Mouse (Mus musculus) MEL (cell line): ENCODE results near the gene Osbpl3. TPM values are rescaled to one million over a fixed set of nuclear protein-coding genes. Genes with fewer than 3 reads are reported as not detected.

ENCODE experiments used
- DNase-seq: peaks from one replicate; pipeline ENCODE4 v3.0.0; 2011; ENCODE audit warnings: low read depth, low spot score
- H3K27ac ChIP-seq: 2 replicates; pipeline ENCODE4 v1.5.1; 2012; ENCODE audit warnings: low read depth, mild to moderate bottlenecking, control low read depth, low read length, moderate library complexity; ENCODE audit not compliant: control insufficient read depth
- H3K27me3 ChIP-seq, 2 experiments: fragments of 150-350 bp in 1 of 2; sonication (generic) in 1 of 2; 2 replicates each; pipeline ENCODE4 v1.6.1; 2012; ENCODE audit warnings: low read length in 2 of 2, mild to moderate bottlenecking in 2 of 2, improper control_type of control experiment in 1 of 2, moderate library complexity in 1 of 2; ENCODE audit not compliant: insufficient read depth in 2 of 2, control insufficient read depth in 1 of 2
- H3K36me3 ChIP-seq, 2 experiments: 2 replicates each; pipeline ENCODE4 v1.6.1; 2012 to 2014; ENCODE audit warnings: low read length in 2 of 2, improper control_type of control experiment in 1 of 2, inconsistent platforms in 1 of 2, mild to moderate bottlenecking in 1 of 2; ENCODE audit not compliant: insufficient read depth in 2 of 2, control insufficient read depth in 1 of 2
- H3K4me1 ChIP-seq, 2 experiments: fragments of 150-350 bp in 1 of 2; sonication (generic) in 1 of 2; 2 replicates each; pipeline ENCODE4 v1.6.1; 2012; ENCODE audit warnings: low read length in 2 of 2, improper control_type of control experiment in 1 of 2, mild to moderate bottlenecking in 1 of 2; ENCODE audit not compliant: insufficient read depth in 2 of 2, control insufficient read depth in 1 of 2
- H3K4me3 ChIP-seq, 2 experiments: fragments of 150-350 bp in 1 of 2; sonication (generic) in 1 of 2; 2 replicates each; pipeline ENCODE4 v1.5.1; 2012; ENCODE audit warnings: low read depth in 2 of 2, low read length in 2 of 2, mild to moderate bottlenecking in 2 of 2, moderate library complexity in 2 of 2, control low read depth in 1 of 2, improper control_type of control experiment in 1 of 2; ENCODE audit not compliant: control insufficient read depth in 1 of 2, insufficient read depth in 1 of 2
- H3K79me2 ChIP-seq: 2 replicates; pipeline ENCODE4 v1.6.1; 2012; ENCODE audit warnings: mild to moderate bottlenecking, low read length, moderate library complexity; ENCODE audit not compliant: control insufficient read depth, poor library complexity, insufficient read depth
- H3K9ac ChIP-seq: 2 replicates; pipeline ENCODE4 v1.6.1; 2012; ENCODE audit warnings: low read depth, mild to moderate bottlenecking, control low read depth, low read length, moderate library complexity; ENCODE audit not compliant: control insufficient read depth, poor library complexity, severe bottlenecking
- H3K9me3 ChIP-seq: fragments of 150-350 bp; sonication (generic); replicated peaks from 2 replicates; pipeline ENCODE4 v1.6.1; 2012; ENCODE audit warnings: mild to moderate bottlenecking, low read length, improper control_type of control experiment, moderate library complexity; ENCODE audit not compliant: insufficient read depth
- BHLHE40 ChIP-seq: IDR thresholded peaks from 2 replicates; pipeline ENCODE4 v1.6.1; 2012; ENCODE audit warnings: low read depth, mild to moderate bottlenecking, inconsistent platforms, low read length, improper control_type of control experiment, borderline replicate concordance
- CHD2 ChIP-seq: IDR thresholded peaks from 2 replicates; pipeline ENCODE4 v1.6.1; 2011; ENCODE audit warnings: low read length, improper control_type of control experiment
- CTCF ChIP-seq, 3 experiments: IDR thresholded peaks in 2 of 3; conservative IDR thresholded peaks in 1 of 3; 2 replicates each; pipeline ENCODE4 v1.5.1; 2011 to 2012; ENCODE audit warnings: low read length in 3 of 3, low read depth in 2 of 3, mild to moderate bottlenecking in 2 of 3, improper control_type of control experiment in 1 of 3, inconsistent platforms in 1 of 3, mixed read lengths in 1 of 3, moderate library complexity in 1 of 3; ENCODE audit not compliant: control insufficient read depth in 1 of 3, insufficient read depth in 1 of 3, poor library complexity in 1 of 3, severe bottlenecking in 1 of 3
- E2F4 ChIP-seq: IDR thresholded peaks from 2 replicates; pipeline ENCODE4 v1.6.1; 2011; ENCODE audit warnings: low read depth, low read length, improper control_type of control experiment, borderline replicate concordance
- ETS1 ChIP-seq: IDR thresholded peaks from 2 replicates; pipeline ENCODE4 v1.6.1; 2012; ENCODE audit warnings: low read depth, mild to moderate bottlenecking, inconsistent platforms, low read length, improper control_type of control experiment, moderate library complexity
- GATA1 ChIP-seq: IDR thresholded peaks from 2 replicates; pipeline ENCODE4 v1.6.1; 2011; ENCODE audit warnings: low read depth, low read length, improper control_type of control experiment
- HCFC1 ChIP-seq: IDR thresholded peaks from 2 replicates; pipeline ENCODE4 v1.6.1; 2012; ENCODE audit warnings: low read depth, mild to moderate bottlenecking, inconsistent platforms, low read length, improper control_type of control experiment, moderate library complexity
- JUND ChIP-seq: IDR thresholded peaks from 2 replicates; pipeline ENCODE4 v1.6.1; 2011; ENCODE audit warnings: low read depth, mild to moderate bottlenecking, improper control_type of control experiment, low read length
- KAT2A ChIP-seq: conservative IDR thresholded peaks from 2 replicates; pipeline ENCODE4 v1.6.1; 2012; ENCODE audit warnings: low read depth, low read length, improper control_type of control experiment, inconsistent platforms
- MAFK ChIP-seq: IDR thresholded peaks from 2 replicates; pipeline ENCODE4 v1.6.1; 2011; ENCODE audit warnings: low read depth, mild to moderate bottlenecking, low read length, improper control_type of control experiment, borderline replicate concordance
- MAX ChIP-seq: IDR thresholded peaks from 2 replicates; pipeline ENCODE4 v1.6.1; 2011; ENCODE audit warnings: low read length, improper control_type of control experiment
- MAZ ChIP-seq: IDR thresholded peaks from 2 replicates; pipeline ENCODE4 v1.6.1; 2012; ENCODE audit warnings: low read depth, mild to moderate bottlenecking, inconsistent platforms, low read length, improper control_type of control experiment
- MEF2A ChIP-seq: IDR thresholded peaks from 2 replicates; pipeline ENCODE4 v1.6.1; 2014; ENCODE audit warnings: low read depth, mild to moderate bottlenecking, inconsistent platforms, low read length, improper control_type of control experiment; ENCODE audit not compliant: poor library complexity, insufficient replicate concordance, severe bottlenecking; ENCODE audit errors: extremely low read depth
- MYB ChIP-seq: IDR thresholded peaks from 2 replicates; pipeline ENCODE4 v1.6.1; 2011; ENCODE audit warnings: mild to moderate bottlenecking, low read depth, low read length, improper control_type of control experiment
- MYC ChIP-seq: IDR thresholded peaks from 2 replicates; pipeline ENCODE4 v1.6.1; 2011; ENCODE audit warnings: low read depth, mild to moderate bottlenecking, low read length, improper control_type of control experiment, moderate library complexity
- NELFE ChIP-seq: IDR thresholded peaks from 2 replicates; pipeline ENCODE4 v1.6.1; 2011; ENCODE audit warnings: low read depth, low read length, improper control_type of control experiment
- POLR2AphosphoS2 ChIP-seq: IDR thresholded peaks from 2 replicates; pipeline ENCODE4 v1.6.1; 2011; ENCODE audit warnings: low read length, improper control_type of control experiment
- POLR2AphosphoS5 ChIP-seq: IDR thresholded peaks from 2 replicates; pipeline ENCODE4 v1.6.1; 2012; ENCODE audit warnings: low read depth, borderline replicate concordance, mild to moderate bottlenecking, inconsistent platforms, low read length, moderate library complexity, mixed read lengths
- RAD21 ChIP-seq: IDR thresholded peaks from 2 replicates; pipeline ENCODE4 v1.6.1; 2011; ENCODE audit warnings: mild to moderate bottlenecking, low read depth, low read length, improper control_type of control experiment
- RCOR1 ChIP-seq: IDR thresholded peaks from 2 replicates; pipeline ENCODE4 v1.6.1; 2012; ENCODE audit warnings: low read depth, mild to moderate bottlenecking, inconsistent platforms, low read length, improper control_type of control experiment
- SIN3A ChIP-seq: IDR thresholded peaks from 2 replicates; pipeline ENCODE4 v1.6.1; 2012; ENCODE audit warnings: low read length, improper control_type of control experiment, inconsistent platforms
- SMC3 ChIP-seq: IDR thresholded peaks from 2 replicates; pipeline ENCODE4 v1.6.1; 2011; ENCODE audit warnings: low read depth, low read length, improper control_type of control experiment
- TAL1 ChIP-seq: IDR thresholded peaks from 2 replicates; pipeline ENCODE4 v1.6.1; 2012; ENCODE audit warnings: mild to moderate bottlenecking, inconsistent platforms, low read length, moderate library complexity, mixed read lengths
- TBP ChIP-seq: IDR thresholded peaks from 2 replicates; pipeline ENCODE4 v1.8.0; 2011; ENCODE audit warnings: low read depth, low read length, improper control_type of control experiment
- TCF12 ChIP-seq: IDR thresholded peaks from 2 replicates; pipeline ENCODE4 v1.6.1; 2014; ENCODE audit warnings: low read depth, mild to moderate bottlenecking, inconsistent platforms, low read length, improper control_type of control experiment, moderate library complexity
- UBTF ChIP-seq: IDR thresholded peaks from 2 replicates; pipeline ENCODE4 v1.6.1; 2012; ENCODE audit warnings: low read depth, mild to moderate bottlenecking, inconsistent platforms, low read length, improper control_type of control experiment, moderate library complexity, borderline replicate concordance; ENCODE audit not compliant: insufficient read depth
- USF1 ChIP-seq: IDR thresholded peaks from 2 replicates; pipeline ENCODE4 v1.6.1; 2014; ENCODE audit warnings: low read depth, mild to moderate bottlenecking, inconsistent platforms, low read length, improper control_type of control experiment, moderate library complexity
- ZC3H11A ChIP-seq: IDR thresholded peaks from 2 replicates; pipeline ENCODE4 v1.6.1; 2012; ENCODE audit warnings: low read depth, mild to moderate bottlenecking, inconsistent platforms, low read length, improper control_type of control experiment
- ZKSCAN1 ChIP-seq: IDR thresholded peaks from 2 replicates; pipeline ENCODE4 v1.6.1; 2012; ENCODE audit warnings: low read depth, mild to moderate bottlenecking, inconsistent platforms, low read length, improper control_type of control experiment, moderate library complexity
- ZMIZ1 ChIP-seq: IDR thresholded peaks from 2 replicates; pipeline ENCODE4 v1.6.1; 2012; ENCODE audit warnings: low read depth, mild to moderate bottlenecking, inconsistent platforms, low read length, improper control_type of control experiment, moderate library complexity
- polyA plus RNA-seq, 2 experiments: library from polyadenylated mRNA; stranded (reverse) in 1 of 2; unstranded in 1 of 2; fragments of >175 nt in 1 of 2; fragments of >200 nt in 1 of 2; gene quantifications; 2 replicates each; pipeline versions ENCODE4 v1.2.1 to v1.2.4; 2012; ENCODE audit warnings: low replicate concordance in 2 of 2, low read depth in 1 of 2; ENCODE audit not compliant: insufficient read length in 2 of 2, insufficient read depth in 1 of 2, missing spikeins in 1 of 2
- total RNA-seq: library from RNA; depleted of rRNA; stranded (reverse); fragments of 300-350 nt; gene quantifications from 2 replicates; pipeline ENCODE4 v1.2.3, GENCODE M21; 2012

Gene Osbpl3
- total and polyA plus RNA-seq, 3 experiments: 4.9 to 5.6 TPM; not detected in 1

DNA sequence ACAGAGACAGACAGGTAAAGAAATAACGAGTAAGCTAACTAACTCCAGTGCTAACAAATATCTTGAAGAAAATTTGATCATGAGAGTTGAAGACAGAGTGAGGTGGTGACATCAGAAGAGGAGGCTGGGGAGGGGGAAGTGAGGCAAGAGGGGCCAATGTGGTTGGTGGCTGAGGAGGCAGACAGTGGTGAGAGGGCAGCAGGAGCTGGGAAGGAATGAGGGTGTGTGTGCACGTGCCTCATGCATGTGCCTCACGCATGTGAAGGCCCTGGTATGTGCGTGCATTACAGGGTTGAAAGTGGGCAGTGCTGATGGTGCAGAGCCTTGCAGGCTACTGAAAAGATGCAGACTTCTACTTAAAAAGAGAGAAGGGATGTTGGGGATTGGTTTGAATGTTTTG lies 149.4 kb downstream of the Osbpl3 start:
- no peak overlapping the region for H3K4me3 ChIP-seq
- H3K27me3 ChIP-seq: no peaks in the 10 kb centered on the region
- TF ChIP-seq CHD2: no peak
- no peak for TF ChIP-seq SMC3
- TF ChIP-seq ZC3H11A: no peak
- TF ChIP-seq ETS1: no peak
- no peak for TF ChIP-seq CTCF (IDR thresholded peaks at IDR 0.05 in 2 of 3, conservative IDR thresholded peaks at IDR 0.05 in 1 of 3; ENCODE audit: control insufficient read depth in 1 of 3, insufficient read depth in 1 of 3, low read depth in 2 of 3, low read length in 3 of 3, poor library complexity in 1 of 3, severe bottlenecking in 1 of 3)
- TF ChIP-seq GATA1: no peak
- TF ChIP-seq UBTF: no peak
- no peak for TF ChIP-seq ZKSCAN1
- no peak for TF ChIP-seq TBP
- no peak for TF ChIP-seq ZMIZ1
- no peak for TF ChIP-seq POLR2AphosphoS5
- no peak for TF ChIP-seq USF1
- TF ChIP-seq MYB: no peak
- no peak for TF ChIP-seq MAFK
- H3K9me3 ChIP-seq: no peaks in the 10 kb centered on the region
- no peak for DNase-seq
- H3K27ac ChIP-seq: no peak overlapping the region
- no peaks in the 10 kb centered on the region for H3K4me1 ChIP-seq
- no peaks in the 10 kb centered on the region for H3K36me3 ChIP-seq
- no peak overlapping the region for H3K9ac ChIP-seq
- H3K79me2 ChIP-seq: no peaks in the 10 kb centered on the region

- no peak for TF ChIP-seq JUND
- peak; percentile 65 for TF ChIP-seq RAD21
- no peak for TF ChIP-seq MAZ
- no peak for TF ChIP-seq MEF2A
- TF ChIP-seq KAT2A: no peak
- TF ChIP-seq MAX: no peak
- no peak for TF ChIP-seq POLR2AphosphoS2
- no peak for TF ChIP-seq GATA1
- TF ChIP-seq POLR2AphosphoS5: no peak
- no peak for TF ChIP-seq RCOR1
- TF ChIP-seq ZC3H11A: peak; percentile 68
- no peak for TF ChIP-seq ETS1
- no peak for TF ChIP-seq MYC
- no peak for TF ChIP-seq TCF12
- TF ChIP-seq SIN3A: no peak
- 0 out of 2 replicates have a peak, but pooled peaks have one; percentile 25 for TF ChIP-seq HCFC1
- peak; percentile 91 for TF ChIP-seq CTCF (IDR thresholded peaks at IDR 0.05 in 2 of 3, conservative IDR thresholded peaks at IDR 0.05 in 1 of 3; ENCODE audit: control insufficient read depth in 1 of 3, insufficient read depth in 1 of 3, low read depth in 2 of 3, low read length in 3 of 3, poor library complexity in 1 of 3, severe bottlenecking in 1 of 3)
- 0 out of 2 replicates have a peak, but pooled peaks have one; percentile 13 for TF ChIP-seq BHLHE40
- TF ChIP-seq E2F4: no peak
- TF ChIP-seq TAL1: no peak
- peak; percentile 89 for TF ChIP-seq SMC3
- no peak for TF ChIP-seq MYB
- TF ChIP-seq NELFE: no peak
- H3K4me1 ChIP-seq: no peaks in the 10 kb centered on the region
- peak; percentile 80 for DNase-seq
- no peaks in the 10 kb centered on the region for H3K36me3 ChIP-seq
- no peaks in the 10 kb centered on the region for H3K79me2 ChIP-seq
- no peaks in the 10 kb centered on the region for H3K27me3 ChIP-seq
- H3K9me3 ChIP-seq: no peaks in the 10 kb centered on the region
- no peak overlapping the region; the same call in 1 of the 2 replicates for H3K27ac ChIP-seq
- no peak overlapping the region for H3K9ac ChIP-seq
- no peak overlapping the region for H3K4me3 ChIP-seq
Observed at GRCm38 (mm10) chr6:50304949-50305491, 151.0 kb downstream of the Osbpl3 start.
